Mouse (Mus musculus) liver, adult 2 months (tissue): ENCODE results near the gene D1Pas1. TPM values are rescaled to one million over a fixed set of nuclear protein-coding genes. Genes with fewer than 3 reads are reported as not detected.

Experiments used
- DNase-seq: peaks from one replicate; pipeline ENCODE4 v3.0.0-alpha.2; 2011; ENCODE audit warnings: low read depth, low spot score; ENCODE audit errors: extremely low read depth
- H3K27ac ChIP-seq: fragments of 200-500 bp; replicated peaks from 2 replicates; pipeline ENCODE4 v1.5.1; 2012; ENCODE audit warnings: low read depth, mild to moderate bottlenecking, control low read depth, inconsistent platforms, low read length; ENCODE audit not compliant: insufficient read depth
- H3K27me3 ChIP-seq: fragments of 200-500 bp; 2 replicates; pipeline ENCODE4 v1.6.1; 2012; ENCODE audit warnings: mild to moderate bottlenecking, moderate library complexity, low read length, inconsistent platforms; ENCODE audit not compliant: control insufficient read depth, insufficient read depth
- H3K36me3 ChIP-seq: fragments of 200-500 bp; 2 replicates; pipeline ENCODE4 v1.6.1; 2012; ENCODE audit warnings: low read length, inconsistent platforms; ENCODE audit not compliant: control insufficient read depth, insufficient read depth
- H3K4me1 ChIP-seq: fragments of 200-500 bp; 2 replicates; pipeline ENCODE4 v1.6.1; 2011; ENCODE audit warnings: low read length; ENCODE audit not compliant: control insufficient read depth, insufficient read depth
- H3K4me3 ChIP-seq: fragments of 200-500 bp; 2 replicates; pipeline ENCODE4 v1.5.1; 2011; ENCODE audit warnings: low read depth, mild to moderate bottlenecking, control low read depth, low read length, moderate library complexity; ENCODE audit not compliant: insufficient read depth
- H3K79me2 ChIP-seq: fragments of 200-500 bp; 2 replicates; pipeline ENCODE4 v1.6.1; 2012; ENCODE audit warnings: inconsistent platforms, mild to moderate bottlenecking, low read length, moderate library complexity; ENCODE audit not compliant: control insufficient read depth, insufficient read depth
- H3K9ac ChIP-seq: fragments of 200-500 bp; 2 replicates; pipeline ENCODE4 v1.6.1; 2012; ENCODE audit warnings: low read depth, mild to moderate bottlenecking, control low read depth, inconsistent platforms, low read length
- CTCF ChIP-seq: fragments of 200-500 bp; IDR thresholded peaks from 2 replicates; pipeline ENCODE4 v1.5.1; 2011; ENCODE audit warnings: low read depth, low read length, control low read depth
- POLR2A ChIP-seq: fragments of 200-500 bp; IDR thresholded peaks from 2 replicates; pipeline ENCODE4 v1.6.1; 2011; ENCODE audit warnings: low read length, control low read depth; ENCODE audit not compliant: insufficient read depth; ENCODE audit errors: extremely low read depth
- WGBS: fragments of 180-500 bp; shearing (Covaris S2); methylation state at CpG from one replicate; pipeline ENCODE4 v1.1.7; 2018; 5-methylcytosine and 5-hydroxymethylcytosine counted together
- polyA plus RNA-seq: library from polyadenylated mRNA; depleted of rRNA; stranded (reverse); fragments of >200 nt; gene quantifications from 2 replicates; pipeline ENCODE4 v1.2.3, GENCODE M21; 2012; rRNA removed
- total RNA-seq: library from RNA; depleted of rRNA; stranded (reverse); fragments of >200 nt; gene quantifications from 2 replicates; pipeline ENCODE4 v1.2.3, GENCODE M21; 2014; rRNA removed

D1Pas1 gene
- total and polyA plus RNA-seq, 2 experiments, result not detected

- Histone ChIP-seq H3K27me3 (no peaks in the 10 kb centered on the region), H3K4me1 (peaks cover 11% of the 10 kb centered on the region), H3K9ac (no peak overlapping the region), H3K27ac (no peak overlapping the region), H3K36me3 (no peaks in the 10 kb centered on the region), H3K4me3 (no peak overlapping the region), H3K79me2 (no peaks in the 10 kb centered on the region)
- 83% methylated on average over 4 of the region's 4 CpGs for whole genome bisulfite sequencing
- no peak for TF ChIP-seq CTCF
- DNase-seq, result no peak
Observed at GRCm38 (mm10) chr1:187016116-187016515, 48.9 kb downstream of the D1Pas1 start.

GRCm38 (mm10) chr1:187020011-187020410 is 52.8 kb downstream of the D1Pas1 start:
- Histone ChIP-seq H3K4me1 (peaks cover 6% of the 10 kb centered on the region), H3K27me3 (no peaks in the 10 kb centered on the region), H3K27ac (no peak overlapping the region), H3K9ac (no peak overlapping the region), H3K79me2 (no peaks in the 10 kb centered on the region), H3K4me3 (no peak overlapping the region), H3K36me3 (no peaks in the 10 kb centered on the region)
- WGBS, result 43% methylated on average over 7 of the region's 7 CpGs
- no peak for TF ChIP-seq CTCF
- no peak for TF ChIP-seq POLR2A
- peak; percentile 92 for DNase-seq

Other genes starting within 250 kb of the D1Pas1 start
- 7.1 and 10.6 TPM in 2 replicates for gene Rrp15, start 218.1 kb upstream of the D1Pas1 start, total RNA-seq
- gene Rrp15, start 218.1 kb upstream of the D1Pas1 start, polyA plus RNA-seq, result 2.3 and 2.6 TPM in 2 replicates
- 0.83 and 0.94 TPM in 2 replicates for gene Spata17, start 248.0 kb downstream of the D1Pas1 start, total RNA-seq
- 0.15 TPM in 1 of 2 replicates, not detected in the other for gene Spata17, start 248.0 kb downstream of the D1Pas1 start, polyA plus RNA-seq
- gene Gpatch2, start 248.1 kb downstream of the D1Pas1 start, total RNA-seq, result 14.7 and 15.9 TPM in 2 replicates
- gene Gpatch2, start 248.1 kb downstream of the D1Pas1 start, polyA plus RNA-seq, result 6.3 and 7.1 TPM in 2 replicates